Mouse (Mus musculus) kidney, embryonic 16.5 days (tissue): ENCODE measurements around the gene Pepd. TPM values are rescaled to one million over a fixed set of nuclear protein-coding genes. Genes with fewer than 3 reads are reported as not detected.

Experiments used
- ATAC-seq: fragments of 200-750 bp; cut with Nextera tagmentation; 2 replicates; pipeline ENCODE4 v1.8.0; 2017; ENCODE audit warnings: moderate TSS enrichment; ENCODE audit not compliant: low FRiP score, low TSS enrichment
- H3K27ac ChIP-seq: fragments of 300-500 bp; sonication (generic); 2 replicates; pipeline ENCODE4 v1.5.1; 2014; ENCODE audit warnings: low read length
- H3K27me3 ChIP-seq: fragments of 300-500 bp; sonication (generic); 2 replicates; pipeline ENCODE4 v1.6.1; 2014; ENCODE audit warnings: low read length, control low read depth, mixed read lengths; ENCODE audit not compliant: insufficient read depth
- H3K36me3 ChIP-seq: fragments of 300-500 bp; sonication (generic); 2 replicates; pipeline ENCODE4 v1.6.1; 2014; ENCODE audit warnings: low read length, control low read depth, mixed read lengths; ENCODE audit not compliant: insufficient read depth
- H3K4me1 ChIP-seq: fragments of 300-500 bp; sonication (generic); 2 replicates; pipeline ENCODE4 v1.6.1; 2014; ENCODE audit warnings: low read length, control low read depth, mixed read lengths; ENCODE audit not compliant: insufficient read depth
- H3K4me2 ChIP-seq: fragments of 300-500 bp; sonication (generic); replicated peaks from 2 replicates; pipeline ENCODE4 v1.6.1; 2014; ENCODE audit warnings: low read depth, low read length
- H3K4me3 ChIP-seq: fragments of 300-500 bp; sonication (generic); 2 replicates; pipeline ENCODE4 v1.5.1; 2014; ENCODE audit warnings: mild to moderate bottlenecking, low read length
- H3K9ac ChIP-seq: fragments of 300-500 bp; sonication (generic); replicated peaks from 2 replicates; pipeline ENCODE4 v1.6.1; 2014; ENCODE audit warnings: low read length
- H3K9me3 ChIP-seq: fragments of 300-500 bp; sonication (generic); 2 replicates; pipeline ENCODE4 v1.6.1; 2016; ENCODE audit warnings: low read length, control low read depth
- WGBS: fragments of 180-500 bp; shearing (Covaris S2); extraction: QIAGEN DNeasy Blood & Tissue Kit; methylation state at CpG from one replicate; pipeline ENCODE4 v1.1.7; 2014; 5-methylcytosine and 5-hydroxymethylcytosine counted together
- polyA plus RNA-seq: library from polyadenylated mRNA; unstranded; fragments of >200 nt; fragmentation: Nextera tagmentation; extraction: Ambion mirVana; gene quantifications from 2 replicates; pipeline ENCODE4 v1.2.1, GENCODE M21; 2015

Pepd gene
- polyA plus RNA-seq, 1 experiment from 2014 or later = 148 TPM

DNA sequence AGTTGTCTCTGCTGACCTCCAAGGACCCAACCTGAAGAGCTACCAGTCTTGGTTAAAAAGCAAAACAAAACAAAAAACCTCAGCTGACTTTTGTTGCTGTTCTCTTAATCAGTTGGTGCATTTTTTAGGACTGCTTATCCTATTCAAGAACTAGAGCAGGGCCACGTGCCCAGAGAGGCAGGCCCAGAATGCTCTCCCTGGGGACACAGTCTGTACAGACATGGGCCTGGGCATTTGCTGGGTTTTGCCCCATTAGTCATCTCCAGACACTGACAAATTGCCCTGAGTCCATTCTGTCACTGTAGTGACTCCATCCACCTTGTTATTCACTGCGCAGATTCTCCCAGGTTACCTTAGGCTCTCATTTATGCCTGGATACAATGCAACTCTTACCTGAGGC is 103.1 kb downstream of the Pepd start:
- Histone ChIP-seq H3K36me3 (no peaks in the 10 kb centered on the region; the same call in 1 of the 2 replicates), H3K9ac (no peak overlapping the region), H3K27ac (no peak overlapping the region), H3K4me1 (no peaks in the 10 kb centered on the region), H3K4me3 (no peak overlapping the region), H3K9me3 (no peaks in the 10 kb centered on the region), H3K4me2 (no peak overlapping the region), H3K27me3 (no peaks in the 10 kb centered on the region)
- ATAC-seq = no peak
- 76% methylated on average over 2 of the region's 2 CpGs for WGBS

DNA sequence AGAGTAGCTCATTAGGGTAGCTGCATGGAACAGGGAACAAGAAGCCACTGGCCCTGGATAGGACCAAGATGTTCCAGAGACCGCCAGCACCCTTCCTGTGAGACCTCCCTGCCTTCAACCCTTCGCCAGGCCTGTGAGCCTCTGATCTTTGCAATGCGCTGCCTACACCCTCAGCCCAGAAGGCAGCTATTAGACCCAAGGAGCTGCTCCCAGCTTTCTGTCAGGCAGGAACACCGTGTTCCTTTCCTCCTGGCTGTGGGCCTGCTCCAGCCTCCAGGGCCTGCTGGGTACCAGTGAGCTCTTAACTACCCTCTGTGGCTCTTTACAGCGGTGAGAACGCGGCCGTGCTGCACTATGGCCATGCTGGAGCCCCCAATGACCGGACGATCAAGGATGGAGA is 109.2 kb downstream of the Pepd start:
- H3K9me3 ChIP-seq = no peaks in the 10 kb centered on the region
- no peak overlapping the region for H3K9ac ChIP-seq
- WGBS = 84% methylated on average over 10 of the region's 10 CpGs
- no peak overlapping the region for H3K4me2 ChIP-seq
- no peaks in the 10 kb centered on the region for H3K4me1 ChIP-seq
- no peak overlapping the region for H3K27ac ChIP-seq
- no peak overlapping the region for H3K4me3 ChIP-seq
- ATAC-seq = no peak
- no peaks in the 10 kb centered on the region; the same call in none of the 2 replicates for H3K36me3 ChIP-seq
- H3K27me3 ChIP-seq = no peaks in the 10 kb centered on the region

DNA sequence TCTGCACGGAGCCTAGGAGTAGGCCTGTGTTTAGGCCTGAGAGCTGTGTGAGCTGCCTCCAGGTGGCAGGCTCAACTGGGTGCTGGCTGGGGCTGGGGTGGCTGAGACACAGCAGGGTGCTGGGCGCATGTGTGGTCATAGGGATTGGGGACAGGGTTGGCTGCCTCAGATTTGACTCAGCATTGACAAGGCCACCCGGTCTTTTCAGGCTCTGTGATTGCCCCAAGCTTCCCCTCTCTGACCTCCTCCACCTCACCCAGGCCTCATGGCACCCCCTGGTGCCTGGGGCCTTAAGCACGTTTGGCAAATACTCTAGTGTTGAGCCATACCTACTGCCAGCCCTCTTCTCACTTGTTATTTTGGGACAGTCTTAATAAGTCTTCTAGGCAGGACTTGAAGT is 111.1 kb downstream of the Pepd start:
- 82% methylated on average over 4 of the region's 4 CpGs for WGBS
- Histone ChIP-seq H3K4me2 (no peak overlapping the region), H3K4me3 (no peak overlapping the region), H3K9ac (no peak overlapping the region), H3K4me1 (no peaks in the 10 kb centered on the region), H3K27me3 (no peaks in the 10 kb centered on the region), H3K36me3 (no peaks in the 10 kb centered on the region; the same call in none of the 2 replicates), H3K27ac (no peak overlapping the region), H3K9me3 (no peaks in the 10 kb centered on the region)
- ATAC-seq = no peak

DNA sequence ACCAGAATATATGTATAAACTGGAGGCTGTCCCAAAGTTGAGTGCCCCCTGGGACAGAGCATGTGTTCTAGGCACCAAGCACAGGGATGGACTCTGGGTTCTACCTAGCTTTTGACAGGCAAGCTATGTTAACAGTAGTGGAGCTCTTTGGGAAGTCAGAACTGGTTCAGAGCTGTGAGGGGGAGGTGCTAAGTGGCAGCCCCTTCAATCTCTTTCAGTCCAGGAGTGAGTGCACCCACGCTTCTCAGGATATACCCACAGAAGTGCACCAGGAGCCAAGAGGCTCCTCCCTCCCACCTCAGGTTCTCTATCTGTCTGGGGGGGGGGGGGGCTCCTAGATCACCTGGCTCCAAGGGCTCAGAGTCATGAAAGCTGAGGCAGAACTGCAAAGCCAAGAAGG is 112.2 kb downstream of the Pepd start:
- Histone ChIP-seq H3K27ac (no peak overlapping the region), H3K36me3 (no peaks in the 10 kb centered on the region; the same call in none of the 2 replicates), H3K4me3 (no peak overlapping the region), H3K27me3 (no peaks in the 10 kb centered on the region), H3K9me3 (no peaks in the 10 kb centered on the region), H3K9ac (no peak overlapping the region), H3K4me2 (no peak overlapping the region), H3K4me1 (no peaks in the 10 kb centered on the region)
- ATAC-seq = no peak
- 82% methylated on average over 1 of the region's 1 CpGs for WGBS

DNA sequence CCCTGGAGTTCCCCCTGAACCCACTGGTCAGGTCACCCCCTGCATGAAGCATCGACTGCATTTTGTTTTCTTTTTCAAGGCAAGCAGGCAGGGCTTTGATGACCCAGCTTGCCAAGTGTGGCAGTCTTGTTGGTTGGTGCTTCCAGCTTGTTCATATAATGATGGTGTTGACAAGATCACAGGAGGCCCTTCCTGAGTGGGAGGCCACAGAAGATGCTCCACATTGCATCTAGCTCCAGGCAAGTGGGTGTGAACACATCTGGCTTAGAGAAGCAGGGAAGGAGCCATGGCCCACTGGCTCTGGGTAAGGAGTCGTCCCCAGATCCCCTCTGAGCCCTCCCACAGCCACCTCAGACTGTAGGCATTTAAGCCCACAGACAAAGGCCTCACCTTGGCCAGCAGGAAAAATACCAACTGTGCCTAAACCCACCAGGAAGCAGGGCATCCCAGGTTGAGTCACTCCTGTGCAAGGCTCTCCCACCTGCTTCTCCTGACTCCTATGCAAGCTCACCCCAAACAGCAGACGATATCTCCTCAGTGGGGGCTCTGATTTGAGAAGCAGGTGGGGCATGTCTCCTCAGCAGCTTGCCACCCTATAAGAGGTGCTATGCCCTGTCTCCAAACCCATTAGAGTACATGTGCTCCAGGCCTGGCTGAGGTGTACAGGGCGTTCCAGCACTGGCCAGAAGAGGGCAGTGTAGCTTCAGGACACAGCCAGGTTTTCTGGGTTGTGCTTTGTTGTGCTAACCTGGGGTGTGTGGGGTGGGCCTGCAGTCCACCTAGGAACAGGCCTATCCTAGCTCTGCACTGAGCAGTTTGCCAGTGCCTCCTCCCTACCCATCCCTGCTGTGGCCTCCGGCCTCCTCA is 113.5 kb downstream of the Pepd start:
- Histone ChIP-seq H3K27ac (no peak overlapping the region), H3K4me3 (no peak overlapping the region), H3K9ac (no peak overlapping the region), H3K36me3 (no peaks in the 10 kb centered on the region; the same call in 1 of the 2 replicates), H3K9me3 (no peaks in the 10 kb centered on the region), H3K4me1 (no peaks in the 10 kb centered on the region), H3K27me3 (no peaks in the 10 kb centered on the region), H3K4me2 (no peak overlapping the region)
- ATAC-seq = peak; percentile 63
- WGBS = 45% methylated on average over 5 of the region's 5 CpGs

DNA sequence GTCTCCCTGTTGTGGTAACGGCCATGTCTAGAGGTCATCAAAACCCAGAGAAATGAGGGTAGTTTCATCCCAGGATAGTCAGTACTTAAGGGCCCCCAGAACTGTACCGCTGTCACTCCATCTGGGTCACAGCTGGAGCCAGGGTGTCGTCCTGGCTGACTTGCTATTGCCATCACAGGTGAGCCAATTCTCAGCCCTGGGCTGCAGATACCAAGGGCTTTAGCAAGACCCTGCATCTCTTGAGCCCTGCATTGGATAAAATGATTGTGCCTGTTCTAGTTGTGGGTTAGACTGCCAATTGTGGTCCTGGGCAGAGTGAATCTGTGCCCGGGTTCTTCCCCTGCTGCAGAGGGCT is 114.1 kb downstream of the Pepd start:
- Histone ChIP-seq H3K9me3 (no peaks in the 10 kb centered on the region), H3K27me3 (no peaks in the 10 kb centered on the region), H3K4me3 (no peak overlapping the region), H3K36me3 (peaks cover 2% of the 10 kb centered on the region; the same call in 1 of the 2 replicates), H3K4me1 (no peaks in the 10 kb centered on the region), H3K27ac (no peak overlapping the region), H3K4me2 (no peak overlapping the region), H3K9ac (no peak overlapping the region)
- ATAC-seq = no peak
- 87% methylated on average over 4 of the region's 4 CpGs for WGBS

DNA sequence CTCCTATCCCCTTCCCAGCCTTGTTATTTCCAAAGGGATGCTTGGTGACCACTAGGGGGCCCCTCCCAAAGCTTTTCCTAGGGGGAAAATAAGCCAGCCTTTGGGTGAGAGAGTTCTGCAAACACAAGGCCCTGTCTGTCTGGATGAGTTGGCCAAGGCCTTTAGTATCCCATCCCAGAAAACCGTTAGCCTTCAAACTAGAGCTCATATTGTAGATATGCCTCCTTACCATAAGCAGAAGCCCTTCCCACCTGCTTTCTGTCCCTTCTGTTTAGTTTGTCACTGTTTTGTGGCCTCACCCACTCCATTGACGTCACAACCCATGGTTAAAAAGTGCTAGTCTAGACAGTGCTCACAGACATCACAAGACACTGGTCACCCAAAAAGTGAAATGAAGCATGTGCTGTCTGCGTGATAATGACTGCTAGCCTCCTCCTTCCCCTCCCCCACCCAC is 114.7 kb downstream of the Pepd start:
- H3K27ac ChIP-seq = no peak overlapping the region
- 79% methylated on average over 3 of the region's 3 CpGs for WGBS
- H3K27me3 ChIP-seq = no peaks in the 10 kb centered on the region
- no peak overlapping the region for H3K4me2 ChIP-seq
- H3K4me3 ChIP-seq = no peak overlapping the region
- peaks cover 7% of the 10 kb centered on the region; the same call in 1 of the 2 replicates for H3K36me3 ChIP-seq
- H3K4me1 ChIP-seq = no peaks in the 10 kb centered on the region
- H3K9me3 ChIP-seq = no peaks in the 10 kb centered on the region
- no peak for ATAC-seq
- no peak overlapping the region for H3K9ac ChIP-seq

DNA sequence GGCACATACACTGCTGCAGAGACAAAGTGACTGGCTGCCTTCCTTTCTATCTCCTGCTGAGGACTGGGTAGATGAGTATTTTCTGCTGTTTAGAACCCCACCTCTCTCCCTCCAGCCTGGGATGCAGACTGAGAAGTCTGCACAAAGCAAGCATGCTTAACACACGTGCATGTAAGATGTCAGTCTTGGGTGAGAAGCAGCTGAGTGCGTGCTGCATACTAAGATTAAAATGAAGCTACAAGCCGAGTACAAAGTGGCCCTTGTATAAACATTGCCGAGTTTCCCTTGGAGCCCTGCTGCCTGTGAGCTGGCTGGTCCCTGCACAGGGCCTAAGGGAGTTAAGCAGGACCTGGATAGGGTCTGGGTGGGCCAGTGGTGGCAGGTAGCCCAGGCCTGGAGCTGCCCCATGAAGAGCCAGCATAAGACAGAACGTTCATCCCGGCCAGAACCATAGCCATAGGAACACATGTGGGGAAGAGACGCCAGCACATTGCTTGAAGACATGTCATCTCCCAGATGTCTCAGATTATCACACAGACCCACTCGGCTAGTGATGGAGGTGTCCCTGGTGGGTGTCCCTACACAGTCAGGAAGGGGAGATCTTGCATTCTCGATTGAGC is 115.7 kb downstream of the Pepd start:
- 0 out of 2 replicates have a peak overlapping the region, but pooled peaks have one; percentile 14 for H3K9ac ChIP-seq
- no peaks in the 10 kb centered on the region for H3K27me3 ChIP-seq
- H3K27ac ChIP-seq = no peak overlapping the region
- H3K4me1 ChIP-seq = no peaks in the 10 kb centered on the region
- H3K4me2 ChIP-seq = no peak overlapping the region
- peaks cover 7% of the 10 kb centered on the region; the same call in 1 of the 2 replicates for H3K36me3 ChIP-seq
- no peak for ATAC-seq
- H3K9me3 ChIP-seq = no peaks in the 10 kb centered on the region
- H3K4me3 ChIP-seq = no peak overlapping the region
- 75% methylated on average over 9 of the region's 9 CpGs for WGBS

DNA sequence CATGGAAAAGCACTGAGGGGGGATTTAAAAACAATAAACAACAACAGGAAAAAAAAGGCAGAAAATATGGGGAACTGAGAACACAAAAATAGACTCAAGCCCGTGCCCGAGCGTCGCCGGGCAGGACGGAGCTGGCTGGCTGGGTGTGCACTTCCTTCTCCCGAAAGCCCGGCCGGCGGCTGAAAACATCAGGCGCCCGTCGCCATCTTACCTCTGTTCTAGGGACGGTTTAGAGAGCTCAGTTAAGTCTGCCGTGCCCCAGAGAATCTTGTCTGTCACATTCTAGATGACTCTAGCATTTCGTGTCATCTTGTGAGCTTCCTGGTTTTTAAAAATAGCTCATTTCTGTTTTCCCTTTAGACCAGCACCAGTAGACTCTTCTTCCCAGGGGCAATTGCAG is 116.4 kb downstream of the Pepd start:
- no peaks in the 10 kb centered on the region for H3K4me1 ChIP-seq
- ATAC-seq = no peak
- H3K9ac ChIP-seq = no peak overlapping the region
- no peak overlapping the region for H3K4me2 ChIP-seq
- H3K27ac ChIP-seq = no peak overlapping the region
- no peaks in the 10 kb centered on the region for H3K9me3 ChIP-seq
- no peaks in the 10 kb centered on the region for H3K27me3 ChIP-seq
- 73% methylated on average over 16 of the region's 16 CpGs for WGBS
- H3K4me3 ChIP-seq = no peak overlapping the region
- H3K36me3 ChIP-seq = peaks cover 7% of the 10 kb centered on the region; the same call in 1 of the 2 replicates

DNA sequence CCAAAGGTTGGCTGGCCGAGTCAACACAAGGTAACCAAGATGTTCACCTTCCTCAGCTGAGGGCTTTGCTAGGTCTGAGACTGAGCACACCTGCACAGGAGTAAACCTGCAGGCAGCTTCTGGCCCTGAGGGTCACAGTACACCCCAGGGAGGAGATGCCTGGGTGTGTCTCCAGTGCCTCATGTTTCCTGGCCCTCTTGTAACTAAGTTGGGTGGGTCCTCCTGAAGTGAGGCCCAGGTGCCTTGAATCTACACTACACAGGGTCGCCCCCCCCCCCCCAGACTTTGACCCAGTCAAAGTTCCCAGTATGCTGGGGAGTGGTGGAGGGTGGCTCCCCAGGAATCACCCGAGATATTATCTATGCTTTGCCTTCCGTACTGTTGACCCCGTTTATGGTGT is 117.0 kb downstream of the Pepd start:
- H3K27me3 ChIP-seq = no peaks in the 10 kb centered on the region
- H3K4me1 ChIP-seq = no peaks in the 10 kb centered on the region
- H3K4me3 ChIP-seq = no peak overlapping the region
- no peak overlapping the region for H3K9ac ChIP-seq
- WGBS = 84% methylated on average over 5 of the region's 5 CpGs
- peaks cover 7% of the 10 kb centered on the region; the same call in 1 of the 2 replicates for H3K36me3 ChIP-seq
- no peak for ATAC-seq
- H3K27ac ChIP-seq = no peak overlapping the region
- H3K4me2 ChIP-seq = no peak overlapping the region
- no peaks in the 10 kb centered on the region for H3K9me3 ChIP-seq
